Mouse (Mus musculus): ENCODE measurements around the gene Gm10722.
A peak's percentile ranks its signal among the peaks of the same experiment; 100 is the strongest.
"Not testable (repeated sequence)": the region's sequence is repeated elsewhere in the genome, so short reads cannot be mapped to it uniquely, and the experiment has no call there.

Gene Gm10722

GRCm38 (mm10) chr9:3025653-3026052, 24.9 kb downstream of the Gm10722 start:
- DNase-seq (ENCODE audit: low spot score in 2 of 2) = peak; percentile 76 to 85

- not testable (repeated sequence) for DNase-seq (ENCODE audit: low spot score in 2 of 2)
Observed at GRCm38 (mm10) chr9:3026136-3026535, 25.4 kb downstream of the Gm10722 start.

- not testable (repeated sequence) for DNase-seq (ENCODE audit: low spot score in 2 of 2)
Observed at GRCm38 (mm10) chr9:3026741-3027140, 26.0 kb downstream of the Gm10722 start.

GRCm38 (mm10) chr9:3027200-3027599, 26.5 kb downstream of the Gm10722 start:
- not testable (repeated sequence) for DNase-seq (ENCODE audit: low spot score in 2 of 2)

GRCm38 (mm10) chr9:3029276-3030000, 28.7 kb downstream of the Gm10722 start:
- DNase-seq (ENCODE audit: low spot score in 2 of 2) = peak in 1 of 2 experiments; percentile 26

- DNase-seq (ENCODE audit: low spot score in 2 of 2) = not testable (repeated sequence)
Observed at GRCm38 (mm10) chr9:3030677-3031318, 30.1 kb downstream of the Gm10722 start.

- not testable (repeated sequence) for DNase-seq (ENCODE audit: low spot score in 2 of 2)
Observed at GRCm38 (mm10) chr9:3034299-3034698, 33.6 kb downstream of the Gm10722 start, which contains the start of gene Gm17535. Gene Gm17535, plus strand, starts transcription at chr9:3034599.

GRCm38 (mm10) chr9:3036577-3036976, 35.9 kb downstream of the Gm10722 start, which contains the start of gene Gm10715:
Gene Gm10715, plus strand, starts transcription at chr9:3036877.
- not testable (repeated sequence) for DNase-seq (ENCODE audit: low spot score in 2 of 2)

GRCm38 (mm10) chr9:3038161-3038560, 37.4 kb downstream of the Gm10722 start:
- DNase-seq (ENCODE audit: low spot score in 2 of 2) = not testable (repeated sequence)
